Mouse (Mus musculus): ENCODE measurements around the gene Fbln5.

Fbln5 gene

DNA sequence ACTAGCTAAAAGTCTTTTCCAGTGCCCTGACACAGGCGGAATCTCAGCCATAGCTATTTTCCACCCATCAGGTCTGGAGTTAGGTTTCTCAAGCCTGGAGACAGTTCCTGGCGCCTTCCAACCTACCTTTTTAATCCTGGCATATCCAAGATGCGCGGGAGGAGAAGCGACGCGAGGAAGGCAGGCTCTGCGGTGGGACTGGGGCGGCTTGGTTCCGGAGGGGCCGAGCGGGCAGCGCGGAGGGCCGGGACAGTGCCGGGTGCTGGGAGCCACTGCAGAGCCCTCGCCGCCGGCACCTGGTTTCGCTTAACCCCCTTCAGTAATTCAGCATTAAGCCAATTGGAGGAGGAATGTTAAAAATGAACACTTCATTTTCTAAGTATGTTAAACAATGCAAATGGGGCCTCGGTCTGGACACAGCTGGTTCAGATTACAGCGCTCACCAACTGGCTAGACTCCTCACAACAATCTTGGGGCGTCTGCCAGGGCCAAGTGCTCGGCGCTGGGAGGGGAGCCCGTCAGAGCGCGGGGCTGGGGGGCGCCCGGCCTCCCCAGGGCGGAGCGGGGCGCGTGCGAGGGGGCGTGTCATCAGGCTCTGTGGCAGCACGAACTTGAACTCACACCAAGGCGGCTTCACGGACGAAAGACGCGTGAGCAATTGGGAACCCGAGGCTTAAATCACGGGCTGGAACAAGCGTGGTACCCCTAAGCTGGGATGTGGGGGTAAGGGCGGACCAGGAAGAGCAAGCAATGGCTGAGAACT is at the start of gene Fbln5:
Fbln5 (minus strand) TSS at position 448 of the 763 bp plus-strand sequence.
- peak in 1 of 2 experiments; percentile 26 for DNase-seq

GRCm38 (mm10) chr12:101862286-101862964 is 43.6 kb upstream of the Fbln5 start:
- no peak for DNase-seq

GRCm38 (mm10) chr12:101860256-101860655 is 41.4 kb upstream of the Fbln5 start:
- DNase-seq, result no peak

GRCm38 (mm10) chr12:101858011-101858410 is 39.2 kb upstream of the Fbln5 start:
- no peak for DNase-seq

- no peak for DNase-seq
These were observed 35.5 kb upstream of the Fbln5 start for GRCm38 (mm10) chr12:101854336-101854735.

- DNase-seq, result no peak
These were observed 33.1 kb upstream of the Fbln5 start for GRCm38 (mm10) chr12:101851846-101852564.

GRCm38 (mm10) chr12:101851314-101851713 is 32.5 kb upstream of the Fbln5 start:
- DNase-seq, result no peak

GRCm38 (mm10) chr12:101836546-101837274 is 17.9 kb upstream of the Fbln5 start:
- DNase-seq, result no peak

DNA sequence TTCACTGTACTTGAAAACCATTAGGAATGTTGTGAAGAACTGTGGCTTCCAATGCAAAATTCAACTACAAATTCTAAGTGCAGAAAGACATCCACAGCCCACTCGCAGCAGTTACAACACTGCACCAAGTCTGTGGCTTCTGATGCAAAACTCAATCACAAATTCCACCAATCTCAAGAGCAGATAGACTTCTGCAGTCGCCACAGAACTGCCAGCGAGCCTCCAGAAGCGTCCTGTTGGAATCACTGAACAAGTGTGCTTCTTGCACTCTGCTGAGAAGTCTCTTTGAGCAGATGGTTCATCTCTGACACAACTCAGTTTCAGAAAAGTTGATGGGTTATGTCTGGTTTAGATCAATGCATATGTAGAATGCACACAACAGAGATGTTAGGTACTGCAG is 15.9 kb upstream of the Fbln5 start:
- DNase-seq, result no peak

DNA sequence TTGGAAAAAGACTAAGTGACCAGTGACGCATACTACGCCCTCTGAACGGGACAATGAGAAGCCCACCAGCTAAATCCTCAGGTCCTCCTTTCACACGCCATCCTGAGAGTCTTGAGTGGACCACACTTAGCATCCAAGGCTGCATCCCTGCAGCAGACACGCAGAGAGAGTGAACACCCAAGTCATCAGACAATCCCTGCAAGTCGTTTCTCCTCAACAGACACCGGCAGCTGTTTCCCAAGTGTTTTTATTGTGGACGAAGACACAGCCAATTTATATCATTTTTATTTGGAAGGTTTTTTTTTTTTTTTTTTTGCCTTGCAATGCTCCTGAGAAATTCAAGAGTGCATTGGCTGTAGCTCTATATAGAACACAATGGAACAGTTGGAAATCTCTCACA is 14.9 kb upstream of the Fbln5 start:
- no peak for DNase-seq

DNA sequence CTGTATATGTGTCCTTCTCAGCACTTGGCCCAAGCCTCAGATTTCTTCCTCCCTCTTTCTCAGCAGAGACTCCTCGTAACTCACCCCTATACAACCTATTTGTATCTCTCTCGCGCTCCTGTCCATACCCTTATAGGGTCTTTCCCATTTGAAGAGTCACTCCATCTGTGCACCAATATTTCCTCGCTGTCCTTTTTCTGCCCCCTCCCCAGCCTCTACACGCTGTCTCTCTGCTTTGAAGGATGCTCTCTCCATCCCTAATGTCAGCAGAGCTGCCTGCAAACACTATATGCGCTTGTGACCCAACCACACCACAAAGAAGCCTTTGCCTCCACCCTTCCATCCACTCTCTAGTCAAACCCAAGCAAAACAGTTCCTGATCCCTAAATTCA is 14.3 kb upstream of the Fbln5 start:
- DNase-seq, result no peak

DNA sequence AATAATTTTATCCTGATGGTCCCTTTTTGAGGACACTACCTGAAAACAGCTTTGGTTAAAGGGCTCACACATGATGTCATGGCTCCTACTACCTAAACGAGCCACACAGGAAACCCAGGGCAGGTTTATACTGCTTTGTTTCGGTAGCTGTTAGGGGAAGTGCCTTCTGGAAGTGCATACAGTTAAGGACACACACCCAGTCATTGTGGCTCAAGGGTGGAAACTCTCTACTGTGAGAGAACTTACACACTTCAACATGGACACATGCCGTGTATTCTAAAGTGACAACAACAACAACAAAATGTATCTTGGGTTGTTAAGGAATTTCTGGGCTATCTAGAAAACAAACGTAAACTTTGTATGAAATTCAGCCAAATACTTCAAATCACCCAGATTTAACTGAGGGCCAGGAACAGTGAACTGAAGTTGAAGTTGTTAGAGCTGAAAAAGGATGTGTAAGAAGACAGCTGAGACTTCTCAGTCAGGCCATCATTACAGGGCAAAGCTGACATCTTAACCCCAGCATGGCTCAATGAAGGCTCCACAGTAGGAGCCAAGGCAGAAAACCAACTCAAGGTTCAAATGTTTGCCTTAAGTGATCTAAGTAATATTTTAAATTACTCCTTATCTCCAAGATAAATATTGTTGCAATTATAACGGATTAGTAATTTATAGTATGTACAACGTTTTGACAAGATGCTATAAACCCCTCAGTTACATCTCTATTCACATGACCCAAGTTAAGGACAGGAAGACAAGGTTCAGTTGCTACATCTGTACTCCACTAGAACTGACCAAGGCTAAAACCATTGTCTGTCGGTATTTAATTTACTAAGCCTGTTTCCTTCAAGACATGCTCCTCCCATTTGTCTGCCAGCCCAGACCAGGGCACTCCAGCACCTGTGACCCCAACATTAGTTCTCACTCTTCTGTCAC is 13.6 kb upstream of the Fbln5 start:
- DNase-seq, result no peak

DNA sequence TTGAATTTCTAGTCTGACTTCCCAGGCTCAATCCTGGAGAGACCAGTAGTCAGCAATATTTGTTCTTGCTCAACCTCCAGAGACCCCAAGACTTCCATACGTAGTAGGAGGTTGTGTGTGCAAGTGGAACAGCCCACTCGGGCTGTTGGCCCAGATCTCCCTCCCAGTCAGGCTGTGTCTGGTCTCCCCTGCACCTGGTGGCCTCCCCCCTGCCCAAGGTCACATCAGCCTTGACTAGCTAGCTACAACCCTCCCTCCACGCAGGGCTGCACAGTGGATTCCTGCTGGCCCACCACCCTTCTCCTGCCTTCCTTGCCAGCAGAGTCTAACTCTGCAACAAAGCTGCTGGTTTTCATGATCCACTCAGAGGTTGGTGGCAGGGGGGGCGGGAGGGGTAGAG is 12.4 kb upstream of the Fbln5 start:
- DNase-seq, result no peak

DNA sequence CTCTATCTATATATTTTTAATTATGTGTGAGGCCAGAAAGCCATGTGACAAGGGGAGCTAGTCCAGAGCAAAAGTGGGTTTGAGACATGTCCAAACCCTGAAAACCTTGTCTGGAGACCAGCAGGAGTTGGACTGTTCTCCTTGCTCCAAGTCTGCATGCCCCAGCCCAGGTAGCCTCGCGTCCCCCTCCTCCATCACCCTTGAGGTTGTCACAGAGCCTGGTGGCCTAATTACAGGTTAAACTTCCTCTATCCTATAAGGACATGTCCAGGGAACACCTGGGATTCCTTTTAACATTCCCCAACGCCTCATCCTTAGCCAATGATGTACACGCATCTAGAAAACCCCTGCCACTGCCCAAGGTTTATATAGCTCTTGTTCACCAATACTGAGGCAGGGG is 4.3 kb upstream of the Fbln5 start:
- no peak for DNase-seq

DNA sequence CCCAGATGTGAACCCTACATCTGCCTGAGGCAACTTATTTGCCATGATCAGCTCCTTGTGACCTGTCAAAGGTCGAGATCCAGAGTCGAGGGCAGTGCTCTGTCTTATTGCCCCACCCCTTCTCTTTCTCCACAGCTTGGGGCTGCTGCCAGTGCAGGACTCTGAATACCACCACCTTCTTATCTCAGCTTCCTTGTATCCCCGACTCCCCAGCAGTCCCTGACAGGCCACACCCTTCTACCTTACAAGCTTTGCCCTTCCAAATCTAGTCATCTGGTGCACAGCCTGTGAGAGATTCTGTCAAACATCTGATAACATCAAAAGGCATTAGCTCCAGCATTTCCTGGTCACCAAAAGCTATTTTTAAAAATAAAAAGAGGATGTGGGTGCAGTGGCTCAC is 2.7 kb upstream of the Fbln5 start:
- no peak for DNase-seq

DNA sequence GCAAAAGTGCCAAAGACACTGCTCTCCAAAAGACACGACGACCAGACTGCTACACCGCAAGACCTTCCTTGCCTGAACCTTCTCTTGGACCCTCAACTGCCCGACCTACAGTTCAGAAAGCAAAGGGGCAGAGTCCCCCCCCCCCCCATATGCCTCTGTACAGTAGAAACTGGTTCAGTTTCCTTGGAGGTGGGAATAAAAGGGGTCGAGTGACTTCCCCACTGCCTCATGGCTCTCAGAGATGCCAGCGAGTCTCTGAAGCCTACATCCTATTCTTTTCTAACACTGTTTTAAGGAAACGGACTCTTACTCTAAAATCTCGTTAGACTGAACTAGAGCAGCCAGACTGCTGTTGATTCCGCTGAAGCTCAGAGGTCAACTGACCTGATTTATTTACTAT is 715 bp upstream of the Fbln5 start:
- DNase-seq, result no peak

- no peak for DNase-seq
These were observed 628 bp downstream of the Fbln5 start for GRCm38 (mm10) chr12:101818246-101818607.

DNA sequence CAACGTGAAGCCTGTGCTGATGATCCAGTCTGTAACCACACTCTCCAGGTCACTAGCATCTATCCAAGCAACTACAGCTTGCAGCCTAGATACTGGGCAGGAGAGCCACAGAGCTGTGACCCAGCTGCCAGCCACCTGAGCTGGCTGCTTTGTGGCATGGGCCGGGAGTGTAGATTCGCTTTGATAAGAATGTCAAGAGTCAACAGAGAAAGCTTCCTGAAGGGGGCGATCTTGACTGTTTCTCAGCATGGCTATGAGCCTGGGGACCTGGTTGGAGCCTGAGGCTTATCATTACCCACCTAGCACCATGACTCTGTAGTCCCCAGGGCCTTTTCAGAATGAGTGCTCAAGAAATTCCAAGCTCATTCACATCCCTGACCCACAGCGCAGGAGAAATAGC is 2.0 kb downstream of the Fbln5 start:
- no peak for DNase-seq

DNA sequence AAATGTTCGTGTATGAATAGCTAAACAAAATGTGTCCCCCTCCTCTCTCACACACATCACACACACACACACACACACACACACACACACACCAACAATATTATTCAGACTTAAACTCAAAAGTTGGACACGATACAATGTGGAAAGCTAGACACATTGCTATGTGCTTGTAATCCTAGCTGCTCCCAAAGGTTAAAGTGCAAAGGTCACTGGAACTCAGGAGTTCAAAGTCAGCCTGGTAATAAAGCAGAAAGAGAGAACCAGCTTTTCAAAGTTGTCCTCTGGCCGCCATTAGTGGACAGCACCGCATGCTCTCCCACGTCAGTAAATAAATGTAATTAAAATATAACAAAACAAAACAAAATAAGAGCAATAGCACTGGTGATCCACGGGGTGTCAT is 3.1 kb downstream of the Fbln5 start:
- DNase-seq, result no peak

- DNase-seq, result peak; percentile 54 to 61
These were observed 4.4 kb downstream of the Fbln5 start for GRCm38 (mm10) chr12:101814423-101814822.

GRCm38 (mm10) chr12:101811181-101811580 is 7.7 kb downstream of the Fbln5 start:
- no peak for DNase-seq

- DNase-seq, result peak; percentile 65 to 80
These were observed 8.3 kb downstream of the Fbln5 start for GRCm38 (mm10) chr12:101810515-101810914.

Measured in cerebellum, adult 18-20 months (tissue).